Mouse (Mus musculus) midbrain, embryonic 14.5 days (tissue): Measurements from ENCODE around the gene S100a6. TPM values are rescaled to one million over a fixed set of nuclear protein-coding genes. Genes with fewer than 3 reads are reported as not detected.
A peak's percentile ranks its signal among the peaks of the same experiment; 100 is the strongest.

Experiments
- ATAC-seq: fragments of 200-750 bp; cut with Nextera tagmentation; 2 replicates; pipeline ENCODE4 v1.8.0; 2017; ENCODE audit warnings: moderate number of reproducible peaks, moderate library complexity; ENCODE audit not compliant: low FRiP score, low TSS enrichment
- DNase-seq: peaks from one replicate; pipeline ENCODE4 v3.0.0-alpha.2; 2015
- H3K27ac ChIP-seq: fragments of 300-500 bp; sonication (generic); replicated peaks from 2 replicates; pipeline ENCODE4 v1.5.1; 2014; ENCODE audit warnings: mild to moderate bottlenecking, low read depth, low read length, moderate library complexity
- H3K27me3 ChIP-seq: fragments of 300-500 bp; sonication (generic); 2 replicates; pipeline ENCODE4 v1.6.1; 2014; ENCODE audit warnings: low read length, control low read depth, mixed read lengths; ENCODE audit not compliant: control insufficient read depth, insufficient read depth
- H3K36me3 ChIP-seq: fragments of 300-500 bp; sonication (generic); 2 replicates; pipeline ENCODE4 v1.6.1; 2014; ENCODE audit warnings: low read length, control low read depth; ENCODE audit not compliant: control insufficient read depth, insufficient read depth
- H3K4me1 ChIP-seq: fragments of 300-500 bp; sonication (generic); 2 replicates; pipeline ENCODE4 v1.6.1; 2014; ENCODE audit warnings: mild to moderate bottlenecking, antibody characterized with exemption, low read length, control low read depth; ENCODE audit not compliant: control insufficient read depth, insufficient read depth
- H3K4me2 ChIP-seq: fragments of 300-500 bp; sonication (generic); 2 replicates; pipeline ENCODE4 v1.6.1; 2014; ENCODE audit warnings: mild to moderate bottlenecking, low read length, moderate library complexity
- H3K4me3 ChIP-seq: fragments of 300-500 bp; sonication (generic); replicated peaks from 2 replicates; pipeline ENCODE4 v1.5.1; 2014; ENCODE audit warnings: low read depth, low read length
- H3K9ac ChIP-seq: fragments of 300-500 bp; sonication (generic); replicated peaks from 2 replicates; pipeline ENCODE4 v1.6.1; 2014; ENCODE audit warnings: mild to moderate bottlenecking, low read length, moderate library complexity
- H3K9me3 ChIP-seq: fragments of 300-500 bp; sonication (generic); 2 replicates; pipeline ENCODE4 v1.6.1; 2016; ENCODE audit warnings: low read length, control low read depth, mixed read lengths; ENCODE audit not compliant: control insufficient read depth
- WGBS: fragments of 180-500 bp; shearing (Covaris S2); extraction: QIAGEN DNeasy Blood & Tissue Kit; methylation state at CpG from one replicate; pipeline ENCODE4 v1.1.7; 2014; 5-methylcytosine and 5-hydroxymethylcytosine counted together
- polyA plus RNA-seq: library from polyadenylated mRNA; unstranded; fragments of >200 nt; fragmentation: Nextera tagmentation; extraction: Ambion mirVana; gene quantifications from 2 replicates; pipeline ENCODE4 v1.2.1, GENCODE M21; 2014

Gene S100a6
- polyA plus RNA-seq, 1 experiment from 2014 or later, result 32.0 TPM

- no peak overlapping the region for H3K9ac ChIP-seq
- no peaks in the 10 kb centered on the region for H3K9me3 ChIP-seq
- H3K4me2 ChIP-seq, result no peak overlapping the region
- 95% methylated on average over 5 of the region's 5 CpGs for WGBS
- DNase-seq, result no peak
- H3K27me3 ChIP-seq, result no peaks in the 10 kb centered on the region
- no peak overlapping the region for H3K27ac ChIP-seq
- no peaks in the 10 kb centered on the region for H3K36me3 ChIP-seq
- ATAC-seq, result no peak
- no peak overlapping the region for H3K4me3 ChIP-seq
- H3K4me1 ChIP-seq, result peaks cover 13% of the 10 kb centered on the region
These were observed 14.7 kb downstream of the S100a6 start for GRCm38 (mm10) chr3:90627366-90627765.

GRCm38 (mm10) chr3:90627807-90628206, 15.1 kb downstream of the S100a6 start:
- no peak overlapping the region for H3K27ac ChIP-seq
- 57% methylated on average over 4 of the region's 4 CpGs for WGBS
- no peaks in the 10 kb centered on the region for H3K9me3 ChIP-seq
- ATAC-seq, result no peak
- DNase-seq, result peak; percentile 32
- no peaks in the 10 kb centered on the region for H3K27me3 ChIP-seq
- H3K36me3 ChIP-seq, result no peaks in the 10 kb centered on the region
- H3K4me2 ChIP-seq, result no peak overlapping the region
- H3K4me1 ChIP-seq, result peaks cover 13% of the 10 kb centered on the region
- no peak overlapping the region for H3K9ac ChIP-seq
- H3K4me3 ChIP-seq, result no peak overlapping the region

- Histone ChIP-seq H3K27me3 (no peaks in the 10 kb centered on the region), H3K4me2 (no peak overlapping the region), H3K4me1 (0 out of 2 replicates have a peak, but pooled peaks cover under 1% of the 10 kb centered on the region), H3K27ac (no peak overlapping the region), H3K4me3 (no peak overlapping the region), H3K9me3 (no peaks in the 10 kb centered on the region), H3K36me3 (no peaks in the 10 kb centered on the region), H3K9ac (no peak overlapping the region)
- ATAC-seq (no peak), DNase-seq (no peak)
- WGBS, result 82% methylated on average over 2 of the region's 2 CpGs
These were observed 16.6 kb downstream of the S100a6 start for GRCm38 (mm10) chr3:90629298-90629697.

GRCm38 (mm10) chr3:90631984-90632383, 19.3 kb downstream of the S100a6 start:
- Histone ChIP-seq H3K27me3 (no peaks in the 10 kb centered on the region), H3K36me3 (no peaks in the 10 kb centered on the region), H3K4me2 (no peak overlapping the region), H3K4me1 (no peaks in the 10 kb centered on the region), H3K27ac (no peak overlapping the region), H3K9me3 (no peaks in the 10 kb centered on the region), H3K4me3 (no peak overlapping the region), H3K9ac (no peak overlapping the region)
- DNase-seq (no peak), ATAC-seq (no peak)
- 80% methylated on average over 2 of the region's 2 CpGs for WGBS

GRCm38 (mm10) chr3:90638511-90639275, 26.0 kb downstream of the S100a6 start:
- H3K27me3 ChIP-seq, result no peaks in the 10 kb centered on the region
- H3K9ac ChIP-seq, result no peak overlapping the region
- no peak overlapping the region for H3K4me3 ChIP-seq
- ATAC-seq (no peak), DNase-seq (no peak)
- no peaks in the 10 kb centered on the region for H3K4me1 ChIP-seq
- no peak overlapping the region for H3K27ac ChIP-seq
- H3K4me2 ChIP-seq, result no peak overlapping the region
- H3K36me3 ChIP-seq, result no peaks in the 10 kb centered on the region
- no peaks in the 10 kb centered on the region for H3K9me3 ChIP-seq
- WGBS, result 86% methylated on average over 1 of the region's 1 CpGs

GRCm38 (mm10) chr3:90639511-90640154, 27.0 kb downstream of the S100a6 start:
- WGBS, result 55% methylated on average over 7 of the region's 7 CpGs
- Histone ChIP-seq H3K4me3 (no peak overlapping the region), H3K36me3 (no peaks in the 10 kb centered on the region), H3K4me2 (no peak overlapping the region), H3K9me3 (no peaks in the 10 kb centered on the region), H3K27me3 (no peaks in the 10 kb centered on the region), H3K27ac (no peak overlapping the region), H3K4me1 (no peaks in the 10 kb centered on the region), H3K9ac (no peak overlapping the region)
- DNase-seq (peak; percentile 17), ATAC-seq (no peak)

- Histone ChIP-seq H3K4me2 (no peak overlapping the region), H3K9me3 (no peaks in the 10 kb centered on the region), H3K4me3 (no peak overlapping the region), H3K4me1 (no peaks in the 10 kb centered on the region), H3K27ac (no peak overlapping the region), H3K9ac (no peak overlapping the region), H3K27me3 (no peaks in the 10 kb centered on the region), H3K36me3 (no peaks in the 10 kb centered on the region)
- WGBS, result 89% methylated on average over 7 of the region's 7 CpGs
- no peak for ATAC-seq
- no peak for DNase-seq
These were observed 28.3 kb downstream of the S100a6 start for GRCm38 (mm10) chr3:90640981-90641380.

- H3K4me2 ChIP-seq, result no peak overlapping the region
- no peak overlapping the region for H3K9ac ChIP-seq
- no peaks in the 10 kb centered on the region for H3K27me3 ChIP-seq
- WGBS, result 56% methylated on average over 3 of the region's 3 CpGs
- no peak overlapping the region for H3K4me3 ChIP-seq
- H3K36me3 ChIP-seq, result no peaks in the 10 kb centered on the region
- H3K9me3 ChIP-seq, result no peaks in the 10 kb centered on the region
- DNase-seq (peak; percentile 11), ATAC-seq (no peak)
- no peaks in the 10 kb centered on the region for H3K4me1 ChIP-seq
- H3K27ac ChIP-seq, result no peak overlapping the region
These were observed 31.5 kb downstream of the S100a6 start for GRCm38 (mm10) chr3:90644220-90644619.

- H3K27ac ChIP-seq, result no peak overlapping the region
- ATAC-seq, result no peak
- no peaks in the 10 kb centered on the region for H3K4me1 ChIP-seq
- H3K27me3 ChIP-seq, result no peaks in the 10 kb centered on the region
- no peak overlapping the region for H3K4me2 ChIP-seq
- no peaks in the 10 kb centered on the region for H3K9me3 ChIP-seq
- no peaks in the 10 kb centered on the region for H3K36me3 ChIP-seq
- H3K4me3 ChIP-seq, result no peak overlapping the region
- DNase-seq, result no peak
- no peak overlapping the region for H3K9ac ChIP-seq
- WGBS, result 90% methylated on average over 1 of the region's 1 CpGs
These were observed 34.6 kb downstream of the S100a6 start for GRCm38 (mm10) chr3:90647291-90647690.
